Mouse (Mus musculus): ENCODE measurements around the gene Glg1.
"Not testable (repeated sequence)": the region's sequence is repeated elsewhere in the genome, so short reads cannot be mapped to it uniquely, and the experiment has no call there.

Gene Glg1

GRCm38 (mm10) chr8:111258631-111259407 is at the start of gene Glg1:
Gene Glg1 (minus strand): TSS chr8:111259216.
- DNase-seq (ENCODE audit: low spot score): peak; percentile 81

DNA sequence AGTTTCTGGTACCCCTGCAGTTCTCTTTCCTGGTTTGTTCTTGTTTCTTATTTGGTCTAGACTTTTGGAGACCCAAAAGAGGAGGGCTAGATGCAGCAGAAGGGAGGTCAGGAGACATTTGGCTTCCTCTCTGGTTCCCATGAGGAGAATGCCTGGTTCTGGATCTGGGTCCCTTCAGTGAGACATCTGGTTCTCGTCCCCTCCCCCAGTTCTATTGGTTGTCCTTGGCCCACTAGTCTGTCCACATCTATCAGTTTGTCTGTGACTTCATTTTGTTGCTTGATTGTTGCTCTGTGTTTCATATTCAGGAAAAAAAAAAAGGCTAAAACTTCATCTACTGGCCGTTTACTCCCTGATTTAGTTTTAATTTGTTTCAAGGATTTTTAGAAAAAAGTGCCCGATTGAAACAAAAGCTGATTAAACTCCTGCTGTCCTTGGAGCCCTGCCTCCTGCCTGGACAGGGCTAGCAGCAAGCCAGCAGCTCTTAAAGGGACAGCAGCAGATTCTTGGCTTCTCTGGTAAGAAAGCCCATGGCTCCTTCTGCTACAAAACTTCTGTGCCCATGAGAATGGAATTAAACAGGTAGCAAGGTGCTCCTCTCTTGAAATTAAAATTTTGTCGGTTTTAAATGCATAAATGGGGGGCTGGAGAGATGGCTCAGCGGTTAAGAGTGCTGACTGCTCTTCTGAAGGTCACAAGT is 46.2 kb upstream of the Glg1 start:
- no peak for DNase-seq (ENCODE audit: low spot score)

- no peak for DNase-seq (ENCODE audit: low spot score)
These were observed 45.3 kb upstream of the Glg1 start for GRCm38 (mm10) chr8:111304359-111304758.

- not testable (repeated sequence) for DNase-seq (ENCODE audit: low spot score)
These were observed 44.2 kb upstream of the Glg1 start for GRCm38 (mm10) chr8:111303076-111303803.

DNA sequence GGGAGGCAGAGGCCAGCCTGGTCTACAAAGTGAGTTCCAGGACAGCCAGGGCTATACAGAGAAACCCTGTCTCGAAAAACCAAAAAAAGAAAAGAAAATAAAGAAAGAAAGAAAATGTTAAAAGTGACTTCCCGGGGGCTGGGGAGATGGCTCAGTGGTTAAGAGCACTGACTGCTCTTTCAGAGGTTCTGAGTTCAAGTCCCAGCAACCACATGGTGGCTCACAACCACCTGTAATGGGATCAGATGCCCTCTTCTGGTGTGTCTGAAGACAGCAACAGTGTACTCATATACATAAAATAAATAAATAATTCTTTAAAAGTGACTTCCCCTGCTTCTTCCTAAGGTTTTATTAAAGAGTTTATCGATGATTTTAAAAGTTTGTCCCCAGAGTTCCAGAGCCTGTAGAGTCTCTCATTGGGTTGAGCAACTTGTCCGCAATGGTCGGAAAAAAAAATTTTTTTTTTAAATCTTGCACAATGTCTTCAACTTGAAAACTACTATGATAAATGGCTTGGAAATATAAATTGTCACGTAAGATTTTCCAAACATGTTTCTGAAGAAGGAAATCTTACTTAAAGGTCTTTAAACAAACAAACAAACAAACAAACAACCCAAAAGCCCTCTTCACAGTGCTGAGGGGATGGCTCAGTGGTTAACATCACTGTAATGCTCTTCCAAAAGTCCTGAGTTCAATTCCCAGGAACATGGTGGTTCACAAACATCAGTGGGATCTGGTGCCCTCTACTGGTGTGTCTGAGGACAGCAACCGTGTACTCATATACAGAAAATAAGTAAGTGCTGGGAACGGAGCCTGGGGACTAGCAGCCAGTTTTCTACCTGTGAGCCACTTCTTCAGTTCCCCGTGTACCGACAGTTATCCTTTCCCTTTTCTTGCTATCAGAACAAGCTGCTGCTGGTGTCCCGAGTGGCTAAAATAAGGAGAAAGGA is 41.9 kb upstream of the Glg1 start:
- peak; percentile 5 for DNase-seq (ENCODE audit: low spot score)

DNA sequence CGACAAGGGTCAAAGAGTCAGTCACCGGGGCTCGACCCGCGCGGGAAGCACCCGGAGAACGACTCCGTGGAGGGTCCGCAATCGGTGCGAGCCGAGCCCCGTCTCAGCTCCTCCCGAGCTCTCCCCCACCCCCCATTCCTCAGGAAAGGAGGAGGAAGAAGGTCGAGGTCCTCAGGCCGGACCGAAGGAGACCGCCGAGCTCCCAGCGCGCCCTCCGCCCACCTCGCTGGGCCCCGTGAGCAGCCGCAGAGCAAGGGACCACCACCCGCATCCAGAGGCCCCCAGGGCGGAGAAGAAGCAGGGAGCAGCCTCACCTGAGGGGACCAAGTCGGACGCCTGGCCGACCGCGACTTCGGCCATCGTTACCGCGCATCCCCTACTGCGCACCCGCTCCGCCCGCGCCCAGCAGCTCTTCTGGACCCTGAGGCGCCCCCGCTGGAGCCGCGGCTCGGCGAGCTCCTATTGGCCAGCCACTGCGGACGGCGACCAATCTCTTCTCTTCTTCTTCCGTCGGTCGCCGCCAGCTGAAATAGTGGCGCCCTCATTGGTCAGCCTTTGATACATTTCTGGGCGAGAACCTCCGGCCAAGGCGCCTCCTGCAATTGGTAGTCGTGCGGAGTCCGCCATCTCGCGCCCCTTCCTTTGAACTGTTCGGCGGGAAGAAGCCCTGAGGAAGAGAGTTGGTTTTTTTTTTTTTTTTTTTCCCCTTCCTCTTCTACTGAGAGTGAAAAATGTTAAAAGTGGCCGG is 41.0 kb upstream of the Glg1 start, which contains the start of gene Rfwd3:
Gene Rfwd3, minus strand, starts transcription at position 402 of the 748 bp plus-strand sequence.
- DNase-seq (ENCODE audit: low spot score): peak; percentile 98

DNA sequence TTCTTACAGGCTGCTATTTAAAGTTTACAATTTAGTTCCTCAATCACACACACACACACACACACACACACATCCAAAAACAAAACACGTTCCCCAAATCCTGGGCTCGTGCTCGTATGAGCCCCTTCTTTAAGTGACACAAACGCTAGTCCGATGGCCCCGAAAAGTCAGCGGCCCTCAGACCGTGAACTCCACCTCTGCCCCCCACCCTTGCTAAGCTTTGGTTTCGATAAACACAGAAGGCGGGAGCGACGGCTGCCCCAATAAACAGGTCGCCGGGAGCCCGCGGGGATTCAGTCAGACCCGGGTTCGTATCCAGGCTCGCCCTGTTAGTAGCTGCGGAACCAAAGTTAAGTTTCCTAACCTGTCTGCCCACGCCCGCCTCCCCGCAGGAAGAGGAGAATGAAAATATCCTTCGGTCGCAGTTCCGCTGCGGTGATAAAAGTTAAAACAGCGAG is 40.4 kb upstream of the Glg1 start:
- DNase-seq (ENCODE audit: low spot score): peak; percentile 6

- DNase-seq (ENCODE audit: low spot score): no peak
These were observed 39.0 kb upstream of the Glg1 start for GRCm38 (mm10) chr8:111298011-111298410.

- no peak for DNase-seq (ENCODE audit: low spot score)
These were observed 32.7 kb upstream of the Glg1 start for GRCm38 (mm10) chr8:111291733-111292132.

- DNase-seq (ENCODE audit: low spot score): no peak
These were observed 31.6 kb upstream of the Glg1 start for GRCm38 (mm10) chr8:111290586-111290985.

DNA sequence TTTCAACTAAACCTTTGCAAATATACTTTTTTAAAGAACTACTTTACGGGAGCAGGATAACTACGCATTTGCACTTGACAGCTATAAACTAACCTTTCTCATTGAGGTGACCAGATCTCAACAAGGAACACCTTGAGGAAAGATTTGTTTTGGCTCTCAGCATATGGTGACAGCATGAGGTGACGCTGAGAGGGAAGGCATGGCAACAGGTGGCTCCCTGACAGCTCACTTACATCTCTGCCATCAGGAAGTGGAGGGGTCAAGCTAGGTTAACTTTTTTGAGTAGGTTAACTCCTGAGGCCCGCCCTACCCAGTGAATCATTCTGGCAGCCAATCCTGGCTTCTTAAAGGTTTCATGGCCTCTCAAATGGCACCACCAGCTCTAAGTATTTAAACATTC is 26.6 kb upstream of the Glg1 start:
- DNase-seq (ENCODE audit: low spot score): no peak

DNA sequence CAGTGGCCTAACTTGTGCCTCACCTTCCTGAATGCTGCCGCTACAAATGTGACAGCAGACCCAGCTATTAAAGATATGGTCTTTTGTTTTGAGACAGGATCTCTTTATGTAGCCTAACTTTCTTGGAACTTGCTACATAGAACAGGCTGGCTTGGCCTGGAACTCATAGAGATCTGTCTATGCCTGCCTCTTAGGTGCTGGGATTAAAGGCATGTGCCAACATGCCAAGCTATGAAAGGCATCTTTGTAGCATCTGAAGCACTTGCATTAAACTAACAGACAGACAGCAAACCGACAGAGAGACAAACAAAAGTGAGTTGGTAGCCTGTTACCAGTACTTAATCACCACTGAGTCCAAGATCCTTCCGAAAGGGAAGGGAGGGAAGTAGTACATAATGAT is 23.1 kb upstream of the Glg1 start:
- DNase-seq (ENCODE audit: low spot score): no peak

GRCm38 (mm10) chr8:111268277-111268676 is 9.3 kb upstream of the Glg1 start:
- DNase-seq (ENCODE audit: low spot score): no peak

DNA sequence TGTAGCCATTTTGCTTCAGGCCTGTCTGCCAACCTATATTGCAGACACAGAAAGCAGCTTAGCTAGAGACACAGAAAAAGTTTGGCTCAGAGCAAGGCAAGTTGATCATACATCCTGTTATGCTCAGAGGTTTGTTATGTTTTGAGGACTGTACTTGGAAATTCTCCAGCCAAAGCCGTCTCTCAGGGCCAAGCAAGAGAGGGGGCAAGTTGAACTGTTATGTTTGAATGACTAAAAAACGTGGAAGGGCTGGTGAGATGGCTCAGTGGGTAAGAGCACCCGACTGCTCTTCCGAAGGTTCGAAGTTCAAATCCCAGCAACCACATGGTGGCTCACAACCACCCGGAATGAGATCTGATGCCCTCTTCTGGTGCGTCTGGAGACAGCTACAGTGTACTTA is 7.1 kb upstream of the Glg1 start:
- not testable (repeated sequence) for DNase-seq (ENCODE audit: low spot score)

GRCm38 (mm10) chr8:111264693-111265220 is 5.7 kb upstream of the Glg1 start:
- DNase-seq (ENCODE audit: low spot score): no peak

- DNase-seq (ENCODE audit: low spot score): no peak
These were observed 3.0 kb upstream of the Glg1 start for GRCm38 (mm10) chr8:111261981-111262381.

DNA sequence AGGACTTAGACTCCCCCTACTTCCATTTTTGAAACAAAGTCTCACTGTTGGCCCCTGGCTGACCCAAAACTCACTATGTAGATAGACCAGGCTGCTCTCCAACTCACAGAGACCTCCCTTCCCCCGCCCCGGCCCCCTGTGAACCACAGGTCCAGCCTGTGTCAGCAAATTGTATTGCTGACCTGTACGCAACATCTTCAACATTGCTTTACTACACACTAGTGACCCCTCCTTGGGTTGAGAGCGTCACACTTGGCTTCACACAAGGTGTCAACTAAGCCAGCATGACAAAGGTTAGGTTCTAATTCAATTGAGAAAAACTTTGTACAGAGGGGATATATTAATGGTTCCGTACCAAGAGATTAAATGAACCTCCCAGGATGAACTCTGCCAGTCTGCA is 1.2 kb upstream of the Glg1 start:
- DNase-seq (ENCODE audit: low spot score): no peak

- DNase-seq (ENCODE audit: low spot score): no peak
These were observed 359 bp upstream of the Glg1 start for GRCm38 (mm10) chr8:111259408-111259741.

DNA sequence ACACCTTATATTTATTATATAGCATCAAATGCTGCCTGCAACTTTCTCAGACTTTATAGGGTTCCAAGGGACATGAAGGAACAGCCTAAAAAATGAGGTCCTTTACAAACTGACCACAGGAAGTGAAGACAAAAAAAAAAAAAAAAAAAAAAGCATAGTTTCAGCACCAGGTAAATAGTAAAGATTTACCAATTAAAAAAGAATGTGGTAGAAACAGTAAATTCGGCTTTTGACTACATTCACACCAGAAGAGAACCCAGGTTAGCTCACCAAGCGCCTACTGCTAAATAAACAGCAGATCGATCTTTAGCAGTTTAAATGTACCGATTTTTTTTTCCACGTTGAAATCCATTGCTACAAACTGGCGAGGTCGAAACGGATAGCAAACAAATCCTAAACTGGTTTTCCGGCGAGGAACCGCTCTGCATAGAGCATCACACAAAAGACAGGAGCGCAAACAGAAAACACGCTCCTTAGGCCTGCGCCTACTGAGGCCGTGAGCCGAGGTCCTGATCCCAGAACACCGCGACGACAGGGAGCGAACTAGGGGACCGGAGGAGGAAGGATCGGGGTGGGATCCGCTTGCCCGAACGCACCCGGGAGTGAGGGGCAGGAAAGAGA is 896 bp downstream of the Glg1 start:
- no peak for DNase-seq (ENCODE audit: low spot score)

DNA sequence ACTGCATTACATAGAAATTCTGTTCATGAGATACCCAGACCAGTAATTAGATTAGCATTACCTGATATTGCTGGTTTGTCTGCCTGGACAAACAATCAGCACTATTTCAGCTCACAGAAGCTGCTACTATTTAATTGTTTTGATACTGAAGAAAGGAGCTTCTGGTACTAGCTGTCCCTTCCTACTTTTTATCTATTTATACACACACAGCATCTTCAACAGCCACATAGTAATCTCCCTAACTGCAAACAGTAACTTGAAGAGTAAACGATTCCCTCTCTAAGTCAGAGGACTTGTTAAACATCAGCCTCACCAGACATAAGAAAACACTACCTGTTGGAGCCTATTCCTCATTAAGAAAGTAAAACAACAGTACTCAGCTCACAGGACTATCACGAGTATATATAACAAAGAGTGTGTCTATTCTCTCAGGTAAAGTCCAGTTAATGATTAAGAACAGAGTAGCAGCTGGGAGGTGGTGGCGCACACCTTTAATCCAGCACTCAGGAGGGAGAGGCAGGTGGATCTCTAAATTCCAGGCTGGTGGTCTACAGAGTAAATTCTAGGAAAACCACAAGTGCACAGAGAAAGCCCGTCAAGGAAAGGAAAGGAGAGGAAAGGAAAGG is 6.4 kb downstream of the Glg1 start:
- DNase-seq (ENCODE audit: low spot score): no peak

Measured in left cerebral cortex, adult 11 months (tissue).